Mouse (Mus musculus) liver, embryonic 14.5 days (tissue): ENCODE measurements at regions not wholly inside any gene's neighbourhood (a gene's known extent, or its start where the extent isn't known, plus 50 kb on each side); places are given as distances from the start of the nearest gene placed in this dataset.

Experiments
- ATAC-seq: fragments of 200-750 bp; cut with Nextera tagmentation; 2 replicates; pipeline ENCODE4 v1.8.0; 2017; ENCODE audit warnings: moderate number of reproducible peaks, mild to moderate bottlenecking, moderate library complexity; ENCODE audit not compliant: insufficient read depth
- DNase-seq, 3 experiments: peaks; one replicate each; pipeline ENCODE4 v3.0.0-alpha.2; 2012 to 2013; ENCODE audit warnings: low read depth in 3 of 3, low spot score in 3 of 3
- H3K27ac ChIP-seq: fragments of 300-500 bp; sonication (generic); 2 replicates; pipeline ENCODE4 v1.5.1; 2014; ENCODE audit warnings: moderate library complexity, mild to moderate bottlenecking, control low read depth, inconsistent platforms
- H3K27me3 ChIP-seq: fragments of 300-500 bp; sonication (generic); 2 replicates; pipeline ENCODE4 v1.6.1; 2014; ENCODE audit warnings: mild to moderate bottlenecking, low read length, moderate library complexity; ENCODE audit not compliant: control insufficient read depth, insufficient read depth
- H3K36me3 ChIP-seq: fragments of 300-500 bp; sonication (generic); replicated peaks from 2 replicates; pipeline ENCODE4 v1.6.1; 2014; ENCODE audit warnings: low read depth; ENCODE audit not compliant: control insufficient read depth, insufficient read depth
- H3K4me1 ChIP-seq, 2 experiments: fragments of 200-500 bp in 1 of 2; fragments of 300-500 bp in 1 of 2; sonication (generic) in 1 of 2; replicated peaks; 2 replicates each; pipeline ENCODE4 v1.6.1; 2012 to 2014; ENCODE audit warnings: antibody characterized with exemption in 1 of 2, inconsistent platforms in 1 of 2, low read length in 1 of 2; ENCODE audit not compliant: control insufficient read depth in 2 of 2, insufficient read depth in 2 of 2
- H3K4me2 ChIP-seq: fragments of 300-500 bp; sonication (generic); 2 replicates; pipeline ENCODE4 v1.6.1; 2014; ENCODE audit warnings: low read depth, mild to moderate bottlenecking, control low read depth, moderate library complexity
- H3K4me3 ChIP-seq, 2 experiments: fragments of 200-500 bp in 1 of 2; fragments of 300-500 bp in 1 of 2; sonication (generic) in 1 of 2; 2 replicates each; pipeline ENCODE4 v1.5.1; 2012 to 2014; ENCODE audit warnings: low read depth in 2 of 2, low read length in 2 of 2, mild to moderate bottlenecking in 2 of 2, control low read depth in 1 of 2, inconsistent platforms in 1 of 2, moderate library complexity in 1 of 2; ENCODE audit not compliant: insufficient read depth in 1 of 2
- H3K9ac ChIP-seq: fragments of 300-500 bp; sonication (generic); replicated peaks from 2 replicates; pipeline ENCODE4 v1.6.1; 2014; ENCODE audit warnings: mild to moderate bottlenecking, control low read depth, moderate library complexity
- H3K9me3 ChIP-seq: fragments of 300-500 bp; sonication (generic); 2 replicates; pipeline ENCODE4 v1.6.1; 2016; ENCODE audit warnings: low read length, mixed read lengths; ENCODE audit not compliant: control insufficient read depth
- CTCF ChIP-seq: IDR thresholded peaks from 2 replicates; pipeline ENCODE4 v1.5.1; 2016; ENCODE audit warnings: antibody characterized with exemption, low read depth, control low read depth
- EP300 ChIP-seq: IDR thresholded peaks from 2 replicates; pipeline ENCODE4 v1.6.1; 2016; ENCODE audit warnings: antibody characterized with exemption, low read depth
- WGBS: fragments of 180-500 bp; shearing (Covaris S2); extraction: QIAGEN DNeasy Blood & Tissue Kit; methylation state at CpG from one replicate; pipeline ENCODE4 v1.1.7; 2014; ENCODE audit not compliant: insufficient replicate concordance; 5-methylcytosine and 5-hydroxymethylcytosine counted together

GRCm38 (mm10) chr3:134415606-134416328, 179.5 kb downstream of the Cxxc4 start:
- Histone ChIP-seq H3K4me1 (no peaks in the 10 kb centered on the region), H3K4me2 (no peak overlapping the region), H3K9me3 (no peaks in the 10 kb centered on the region), H3K36me3 (no peaks in the 10 kb centered on the region), H3K27ac (no peak overlapping the region), H3K4me3 (no peak overlapping the region), H3K27me3 (no peaks in the 10 kb centered on the region), H3K9ac (no peak overlapping the region)
- TF ChIP-seq CTCF (no peak), EP300 (no peak)
- ATAC-seq (no peak), DNase-seq (no peak)
- WGBS: 59% methylated on average over 17 of the region's 17 CpGs

- no peak overlapping the region for H3K4me3 ChIP-seq
- H3K27me3 ChIP-seq: no peaks in the 10 kb centered on the region
- H3K36me3 ChIP-seq: no peaks in the 10 kb centered on the region
- no peak overlapping the region for H3K4me2 ChIP-seq
- TF ChIP-seq EP300: no peak
- no peak for TF ChIP-seq CTCF
- no peak for DNase-seq
- 68% methylated on average over 3 of the region's 3 CpGs for WGBS
- no peaks in the 10 kb centered on the region for H3K4me1 ChIP-seq
- H3K9me3 ChIP-seq: no peaks in the 10 kb centered on the region
- no peak overlapping the region for H3K27ac ChIP-seq
- no peak for ATAC-seq
- no peak overlapping the region for H3K9ac ChIP-seq
Measured at GRCm38 (mm10) chr3:134427633-134428032, 191.3 kb downstream of the Cxxc4 start.

- H3K4me1 ChIP-seq: no peaks in the 10 kb centered on the region
- no peak overlapping the region for H3K4me2 ChIP-seq
- no peaks in the 10 kb centered on the region for H3K36me3 ChIP-seq
- no peaks in the 10 kb centered on the region for H3K27me3 ChIP-seq
- DNase-seq (no peak), ATAC-seq (no peak)
- no peaks in the 10 kb centered on the region for H3K9me3 ChIP-seq
- no peak overlapping the region for H3K9ac ChIP-seq
- no peak overlapping the region for H3K4me3 ChIP-seq
- TF ChIP-seq EP300 (no peak), CTCF (no peak)
- H3K27ac ChIP-seq: no peak overlapping the region
- 57% methylated on average over 1 of the region's 1 CpGs for WGBS
Measured at GRCm38 (mm10) chr3:134466611-134467010, 230.3 kb downstream of the Cxxc4 start.

GRCm38 (mm10) chr3:134487280-134487679, 251.0 kb downstream of the Cxxc4 start:
- H3K9me3 ChIP-seq: no peaks in the 10 kb centered on the region
- WGBS: 41% methylated on average over 2 of the region's 2 CpGs
- ATAC-seq: no peak
- H3K4me3 ChIP-seq: no peak overlapping the region
- no peaks in the 10 kb centered on the region for H3K36me3 ChIP-seq
- H3K4me1 ChIP-seq: no peaks in the 10 kb centered on the region
- DNase-seq: no peak
- no peaks in the 10 kb centered on the region for H3K27me3 ChIP-seq
- no peak overlapping the region for H3K27ac ChIP-seq
- no peak overlapping the region for H3K9ac ChIP-seq
- H3K4me2 ChIP-seq: no peak overlapping the region
- TF ChIP-seq CTCF (no peak), EP300 (no peak)

- H3K4me3 ChIP-seq: no peak overlapping the region
- no peaks in the 10 kb centered on the region for H3K4me1 ChIP-seq
- no peak overlapping the region for H3K27ac ChIP-seq
- no peaks in the 10 kb centered on the region for H3K27me3 ChIP-seq
- DNase-seq: no peak
- no peak overlapping the region for H3K9ac ChIP-seq
- no peaks in the 10 kb centered on the region for H3K9me3 ChIP-seq
- no peaks in the 10 kb centered on the region for H3K36me3 ChIP-seq
- WGBS: 68% methylated on average over 5 of the region's 5 CpGs
- no peak overlapping the region for H3K4me2 ChIP-seq
- TF ChIP-seq CTCF (no peak), EP300 (no peak)
- no peak for ATAC-seq
Measured at GRCm38 (mm10) chr3:134489966-134490543, 253.8 kb downstream of the Cxxc4 start.
